Mouse (Mus musculus) testis, adult 2 months (tissue): ENCODE results near the gene Adam20. TPM values are rescaled to one million over a fixed set of nuclear protein-coding genes. Genes with fewer than 3 reads are reported as not detected.
"Not testable (repeated sequence)": the region's sequence is repeated elsewhere in the genome, so short reads cannot be mapped to it uniquely, and the experiment has no call there.

Experiments used
- H3K27ac ChIP-seq: fragments of 200-500 bp; 2 replicates; pipeline ENCODE4 v1.5.1; 2012; ENCODE audit warnings: low read depth, low read length; ENCODE audit not compliant: control insufficient read depth, insufficient read depth
- H3K27me3 ChIP-seq: fragments of 200-500 bp; 2 replicates; pipeline ENCODE4 v1.6.1; 2012; ENCODE audit warnings: mild to moderate bottlenecking, low read length, moderate library complexity; ENCODE audit not compliant: control insufficient read depth, insufficient read depth
- H3K36me3 ChIP-seq: fragments of 200-500 bp; 2 replicates; pipeline ENCODE4 v1.6.1; 2012; ENCODE audit warnings: mild to moderate bottlenecking, low read length; ENCODE audit not compliant: control insufficient read depth, insufficient read depth
- H3K4me1 ChIP-seq: fragments of 200-500 bp; 2 replicates; pipeline ENCODE4 v1.6.1; 2012; ENCODE audit warnings: low read length; ENCODE audit not compliant: control insufficient read depth, insufficient read depth
- H3K4me3 ChIP-seq: fragments of 200-500 bp; 2 replicates; pipeline ENCODE4 v1.5.1; 2012; ENCODE audit warnings: low read depth, mild to moderate bottlenecking, low read length, moderate library complexity, mixed read lengths; ENCODE audit not compliant: control insufficient read depth
- CTCF ChIP-seq: fragments of 200-500 bp; IDR thresholded peaks from 2 replicates; pipeline ENCODE4 v1.5.1; 2012; ENCODE audit warnings: low read depth, mild to moderate bottlenecking, inconsistent platforms, low read length, moderate library complexity; ENCODE audit not compliant: control insufficient read depth, insufficient read depth, insufficient replicate concordance
- POLR2A ChIP-seq: fragments of 200-500 bp; IDR thresholded peaks from 2 replicates; pipeline ENCODE4 v1.6.1; 2012; ENCODE audit warnings: low read depth, mild to moderate bottlenecking, inconsistent platforms, low read length, moderate library complexity; ENCODE audit not compliant: control insufficient read depth
- polyA plus RNA-seq: library from polyadenylated mRNA; depleted of rRNA; stranded (reverse); fragments of >200 nt; gene quantifications from 2 replicates; pipeline ENCODE4 v1.2.3, GENCODE M21; 2012; rRNA removed

The Adam20 gene
- 30.0 and 41.1 TPM in 2 replicates for polyA plus RNA-seq

- H3K36me3 ChIP-seq, H3K4me1 ChIP-seq, H3K27ac ChIP-seq, H3K27me3 ChIP-seq, H3K4me3 ChIP-seq: not testable (repeated sequence)
Measured at GRCm38 (mm10) chr8:40792973-40793372, at the start of gene Adam20. Adam20 (plus strand) TSS chr8:40793273.

- H3K4me1 ChIP-seq, H3K36me3 ChIP-seq, H3K27me3 ChIP-seq, H3K4me3 ChIP-seq, H3K27ac ChIP-seq: not testable (repeated sequence)
Measured at GRCm38 (mm10) chr8:40751908-40752307, 41.2 kb upstream of the Adam20 start, which contains the start of gene Adam25. Adam25 (plus strand) TSS chr8:40752208.

GRCm38 (mm10) chr8:40783320-40783719 lies 9.8 kb upstream of the Adam20 start:
- TF ChIP-seq POLR2A, result no peak
- no peak for TF ChIP-seq CTCF
- Histone ChIP-seq H3K27ac (no peak overlapping the region), H3K27me3 (no peaks in the 10 kb centered on the region)

GRCm38 (mm10) chr8:40803379-40804079 lies 10.5 kb downstream of the Adam20 start:
- no peak for TF ChIP-seq POLR2A
- TF ChIP-seq CTCF, result no peak

More at GRCm38 (mm10) chr8:40783320-40783719, 9.8 kb upstream of the Adam20 start:
- no peak overlapping the region for H3K4me3 ChIP-seq
- H3K36me3 ChIP-seq, result no peaks in the 10 kb centered on the region
- no peaks in the 10 kb centered on the region for H3K4me1 ChIP-seq

More at GRCm38 (mm10) chr8:40803379-40804079, 10.5 kb downstream of the Adam20 start:
- Histone ChIP-seq H3K27ac (no peak overlapping the region), H3K4me3 (no peak overlapping the region), H3K36me3 (no peaks in the 10 kb centered on the region), H3K4me1 (0 out of 2 replicates have a peak, but pooled peaks cover 3% of the 10 kb centered on the region), H3K27me3 (no peaks in the 10 kb centered on the region)

Other genes with a start within 250 kb of the Adam20 start
- gene Adam24, start 118.2 kb upstream of the Adam20 start, polyA plus RNA-seq, result 29.9 and 47.5 TPM in 2 replicates
- 20.1 and 27.8 TPM in 2 replicates for gene Adam25, start 41.1 kb upstream of the Adam20 start, polyA plus RNA-seq
- 28.2 and 31.8 TPM in 2 replicates for gene Adam39, start 29.7 kb downstream of the Adam20 start, polyA plus RNA-seq